Mouse (Mus musculus): ENCODE results near the gene Canx.

DNA sequence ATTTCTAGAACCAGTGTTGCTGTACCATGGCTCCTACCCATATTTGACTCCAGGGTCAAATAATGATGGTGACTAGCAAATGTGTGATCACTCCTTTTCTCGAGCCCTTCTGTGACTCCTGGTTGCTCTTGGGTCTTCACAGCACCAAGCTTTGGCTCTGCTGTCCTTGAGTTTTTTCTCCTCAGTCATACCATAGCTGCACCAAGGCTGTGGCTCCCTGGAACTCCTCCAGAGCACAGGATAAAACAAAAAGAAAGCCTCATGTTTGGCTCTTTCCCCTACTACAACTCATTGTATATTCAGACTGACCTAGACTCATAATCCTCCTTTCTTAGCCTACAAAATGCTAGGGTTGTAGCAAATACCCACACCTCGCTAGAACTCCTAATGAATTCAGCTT lies 52.7 kb downstream of the Canx start:
- TF ChIP-seq POLR2A (IDR thresholded peaks at IDR 0.05; ENCODE audit: borderline replicate concordance, low read depth, low read length) = no peak
- TF ChIP-seq CTCF (IDR thresholded peaks at IDR 0.05; ENCODE audit: low read depth, low read length) = no peak

Data from bone marrow macrophage, adult 2 months (primary cell).